Mouse (Mus musculus) liver, adult (tissue): Measurements from ENCODE around the gene Gm20538.

ENCODE experiments used
- GATA4 ChIP-seq: IDR thresholded peaks from 2 replicates; pipeline ENCODE4 v1.6.1; 2014; ENCODE audit warnings: mild to moderate bottlenecking, low read length; ENCODE audit not compliant: insufficient replicate concordance

Gene Gm20538

DNA sequence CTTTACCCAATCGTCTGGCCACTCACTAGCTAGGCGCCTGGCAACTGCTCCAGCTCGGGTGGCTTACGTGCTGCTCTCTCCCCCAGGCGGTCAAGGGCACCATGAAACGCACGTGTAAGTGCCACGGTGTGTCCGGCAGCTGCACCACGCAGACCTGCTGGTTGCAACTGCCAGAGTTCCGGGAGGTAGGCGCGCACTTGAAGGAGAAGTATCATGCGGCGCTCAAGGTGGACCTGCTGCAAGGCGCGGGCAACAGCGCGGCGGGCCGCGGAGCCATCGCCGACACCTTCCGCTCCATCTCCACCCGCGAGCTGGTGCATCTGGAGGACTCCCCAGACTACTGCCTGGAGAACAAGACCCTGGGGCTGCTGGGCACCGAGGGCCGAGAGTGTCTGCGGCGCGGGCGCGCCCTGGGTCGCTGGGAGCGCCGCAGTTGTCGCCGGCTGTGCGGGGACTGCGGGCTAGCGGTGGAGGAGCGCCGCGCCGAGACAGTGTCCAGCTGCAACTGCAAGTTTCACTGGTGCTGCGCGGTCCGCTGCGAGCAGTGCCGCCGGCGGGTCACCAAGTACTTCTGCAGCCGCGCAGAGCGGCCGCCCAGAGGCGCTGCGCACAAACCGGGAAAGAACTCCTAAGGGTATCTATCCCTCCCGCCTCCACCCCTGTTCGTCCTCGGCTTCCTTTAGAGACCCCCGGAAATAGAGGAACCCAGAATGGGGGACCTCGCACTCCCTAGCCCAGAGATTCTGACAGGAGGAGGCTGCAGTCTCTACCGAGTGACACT is 41.0 kb downstream of the Gm20538 start:
- no peak for TF ChIP-seq GATA4

DNA sequence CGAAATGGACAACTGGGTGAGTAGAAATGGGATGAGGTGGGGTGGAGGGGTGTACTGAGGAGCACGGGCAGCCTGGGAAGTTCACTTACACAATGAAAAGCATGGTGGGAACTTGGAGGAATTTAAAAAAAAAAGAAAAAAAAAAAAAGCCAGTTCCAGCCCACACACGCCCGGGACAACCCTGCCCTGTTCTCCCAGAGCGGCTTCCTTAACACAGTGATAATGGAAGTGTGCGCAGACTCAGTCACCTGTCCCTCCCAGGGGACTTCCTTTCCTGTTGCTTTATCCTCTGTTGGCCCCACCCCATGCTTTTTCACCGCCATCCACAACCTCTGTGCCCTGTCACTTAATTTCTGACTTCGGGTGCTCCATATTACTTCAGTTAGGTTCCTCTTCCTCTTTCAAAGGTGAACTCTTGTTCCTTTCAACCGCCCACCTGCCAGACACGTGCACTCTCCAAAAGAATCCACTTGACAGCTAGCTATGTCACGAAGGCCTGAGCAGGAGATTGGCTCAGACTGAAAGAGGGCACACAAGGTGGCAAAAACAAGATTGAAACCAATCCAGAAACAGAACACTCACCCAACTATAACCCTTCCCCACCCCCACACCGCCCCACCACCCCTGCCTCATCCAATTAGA is 42.0 kb downstream of the Gm20538 start:
- no peak for TF ChIP-seq GATA4

DNA sequence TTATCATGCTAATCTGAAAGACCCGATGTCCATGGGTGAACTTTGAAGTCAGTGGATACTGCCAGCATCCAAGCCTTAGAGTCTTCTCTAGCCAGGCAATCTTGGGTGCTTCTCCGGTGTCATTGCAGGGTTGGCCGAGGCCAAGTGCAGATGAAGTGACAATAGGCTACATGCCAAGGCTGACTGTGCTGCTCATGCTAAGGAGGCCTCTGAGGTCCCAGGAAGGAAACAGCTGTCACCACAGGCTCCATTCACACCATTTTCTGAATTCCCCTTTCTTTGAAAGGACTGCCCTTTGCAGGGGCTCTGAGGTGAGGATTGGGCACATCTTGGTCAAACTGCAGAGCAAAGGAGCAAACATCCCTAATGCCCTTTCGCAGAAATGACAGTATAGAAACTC is 49.9 kb downstream of the Gm20538 start:
- TF ChIP-seq GATA4 = no peak

DNA sequence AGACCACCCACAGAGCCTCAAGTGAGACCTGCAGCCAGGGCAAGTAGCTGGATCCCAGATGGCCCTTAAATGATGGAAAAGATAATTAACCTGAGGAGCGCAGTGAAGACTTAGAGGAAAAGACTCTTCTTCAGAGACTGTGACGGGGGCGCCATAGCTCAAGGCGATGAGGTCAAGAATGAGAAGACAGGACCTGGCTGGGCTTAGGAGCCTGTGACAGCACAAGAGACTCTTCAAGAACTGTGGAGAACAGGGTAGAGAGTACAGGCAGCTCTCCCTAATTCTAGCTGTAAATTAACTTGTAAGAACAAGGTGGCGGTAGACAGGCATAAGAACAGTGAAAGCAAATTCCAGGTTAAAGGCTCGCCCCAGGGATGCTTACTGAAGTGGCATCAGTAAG is 50.7 kb downstream of the Gm20538 start:
- TF ChIP-seq GATA4 = no peak

DNA sequence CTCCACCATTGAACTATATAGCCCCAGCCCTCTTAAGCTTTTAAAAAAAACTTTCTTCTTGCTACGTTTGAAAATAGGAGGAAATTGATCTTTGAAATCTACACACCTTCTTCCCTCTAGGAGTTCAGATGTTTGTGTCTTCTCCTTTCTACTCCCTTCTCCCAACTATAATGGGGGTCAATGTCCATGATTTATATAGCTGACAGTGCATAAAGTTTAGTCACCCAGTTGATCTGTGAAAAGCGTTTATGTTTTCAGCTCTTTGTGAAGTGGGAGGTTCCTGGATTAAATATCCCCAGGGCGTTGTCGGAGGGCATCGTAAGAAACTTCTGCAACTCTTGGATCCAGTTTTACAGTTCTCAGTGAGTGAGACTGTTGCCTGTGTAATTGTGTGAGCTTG is 52.4 kb downstream of the Gm20538 start:
- TF ChIP-seq GATA4 = no peak

- no peak for TF ChIP-seq GATA4
Observed at GRCm38 (mm10) chr19:44498936-44499335, 53.7 kb downstream of the Gm20538 start.

DNA sequence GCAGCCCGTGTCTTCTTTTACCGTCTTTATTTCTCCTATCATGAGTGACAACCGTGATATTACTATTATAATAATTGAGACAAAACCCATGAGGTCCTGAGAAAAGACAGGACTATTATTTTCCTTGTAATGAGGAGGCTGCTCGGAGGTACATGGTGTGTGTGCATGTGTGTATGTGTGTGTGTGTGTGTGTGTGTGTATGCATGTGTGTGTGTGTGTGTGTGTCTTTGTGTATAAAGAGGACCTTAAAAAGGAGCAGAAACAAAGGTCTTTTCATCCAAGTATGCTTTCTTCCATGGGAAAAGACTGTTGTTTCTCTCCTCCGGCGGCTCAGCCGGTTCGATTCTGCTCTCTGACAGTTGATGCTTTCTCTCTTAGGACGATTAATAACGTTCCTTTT is 55.7 kb downstream of the Gm20538 start:
- TF ChIP-seq GATA4 = no peak

GRCm38 (mm10) chr19:44496511-44496910 is 56.1 kb downstream of the Gm20538 start:
- TF ChIP-seq GATA4 = no peak
